In the genomic region with DNA sequence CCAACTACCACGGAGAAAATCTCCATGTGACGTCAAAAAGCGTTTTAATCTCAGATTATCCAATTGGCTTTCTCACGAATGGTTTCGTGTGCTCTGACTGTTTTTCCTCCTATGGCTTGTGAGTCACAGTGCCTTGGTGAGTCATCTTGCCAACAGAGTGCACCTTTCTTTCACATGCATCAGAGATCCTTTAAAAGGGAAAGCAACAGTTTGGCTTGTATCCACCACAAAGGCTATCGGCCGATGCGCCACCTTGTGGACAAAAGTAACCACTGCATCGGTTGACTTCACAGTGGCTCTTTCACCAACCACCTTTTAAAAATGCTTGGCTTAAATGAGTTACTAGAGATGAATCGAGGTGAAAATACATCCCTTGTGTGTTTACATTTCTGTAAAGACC, we compare ENCODE assay signal across 8 mouse cellular contexts.
DNase-seq lines count a peak whose midpoint lies in the region.

No protein-coding gene starts in this region.

- intact Hi-C loops in heart, postnatal 25 days (cut with DNase I): loop anchor here (5.0 kb wide), 4 partner anchors 58 to 433 kb away; no protein-coding TSS in a partner anchor
- intact Hi-C loops in heart, postnatal 36 days (cut with DNase I): loop anchor here (1.0 to 5.0 kb wide), 3 partner anchors 13 to 433 kb away; no protein-coding TSS in a partner anchor

- DNase-seq in heart, adult 8-10 months (ENCODE audit: low spot score): peak; percentile 66
- DNase-seq in heart, postnatal 25 days (ENCODE audit: low spot score): no peak
- peak; percentile 37 for DNase-seq in brain, embryonic 18.5 days (ENCODE audit: low read depth, low spot score)
- DNase-seq in fat pad, adult 2 months (ENCODE audit: extremely low read depth, low read depth, low spot score): peak; percentile 34
- peak; percentile 69 to 79 for DNase-seq in heart, postnatal 36 days
- peak; percentile 59 to 64 for DNase-seq in layer of hippocampus, postnatal 36 days
- peak; percentile 72 for DNase-seq in mesoderm, embryonic 11.5 days (ENCODE audit: low read depth, low spot score)
- DNase-seq in spleen, postnatal 10 days (ENCODE audit: low spot score in 2 of 2): peak; percentile 17 to 62
